ENCODE assay signal across 21 mouse cellular contexts in genomic region chr6:98385487-98385886, GRCm38 (mm10). TPM values are rescaled to one million over a fixed set of nuclear protein-coding genes. Genes with fewer than 3 reads are reported as not detected.
A peak's percentile ranks its signal among the peaks of the same experiment; 100 is the strongest.
DNase-seq lines count a peak whose midpoint lies in the region; ATAC-seq lines count a peak whose summit lies in the region.
"Had no signal": no experiment of that assay in that cellular context is flagged by ENCODE, and none has a peak within 500 bp of the region (broad histone marks: within the 10 kb centered on the region; RNA-seq: fewer than 3 reads in every experiment).

No protein-coding gene starts in this region.

- no peaks in the 10 kb centered on the region for H3K27me3 ChIP-seq in forebrain, embryonic 16.5 days (replicated peaks; ENCODE audit: control insufficient read depth, insufficient read depth, low read length)
- H3K27me3 ChIP-seq in midbrain, embryonic 15.5 days (replicated peaks) = no peaks in the 10 kb centered on the region
- H3K27me3 ChIP-seq: limb, embryonic 15.5 days; midbrain, embryonic 13.5 days had no signal

- WGBS in forebrain, embryonic 16.5 days = 58% methylated on average over 8 of the region's 8 CpGs
- 72% methylated on average over 8 of the region's 8 CpGs for WGBS in midbrain, embryonic 15.5 days

- peak; percentile 45 to 57 for DNase-seq in frontal cortex, postnatal 10 days (ENCODE audit: low spot score in 2 of 2)
- DNase-seq in layer of hippocampus, postnatal 25 days (ENCODE audit: extremely low spot score in 1 of 2, low spot score in 1 of 2) = peak; percentile 6 to 16
- DNase-seq in right cerebral cortex, adult 2 months (ENCODE audit: low spot score in 2 of 2) = peak; percentile 27 to 47
- DNase-seq in urinary bladder, postnatal 14 days (ENCODE audit: low spot score) = no peak
- DNase-seq in heart, adult 8-10 months (ENCODE audit: low spot score) = no peak
- DNase-seq in spleen, postnatal 36 days (ENCODE audit: low spot score in 2 of 2) = no peak
- DNase-seq: adrenal gland, postnatal 14 days; cerebellum, adult 9-11 months; embryo, embryonic 11 days; heart, adult 2 months; kidney, adult 8-10 months; lung, adult 18-20 months; thymus, postnatal 14 days had no signal

- H3K36me3 ChIP-seq in forebrain, embryonic 16.5 days (ENCODE audit: control insufficient read depth, insufficient read depth) = no peaks in the 10 kb centered on the region
- H3K36me3 ChIP-seq in midbrain, embryonic 15.5 days (replicated peaks) = no peaks in the 10 kb centered on the region
- H3K36me3 ChIP-seq: limb, embryonic 15.5 days; midbrain, embryonic 13.5 days had no signal

- H3K4me2 ChIP-seq in forebrain, embryonic 16.5 days (ENCODE audit: low read length) = no peak overlapping the region
- H3K4me2 ChIP-seq in midbrain, embryonic 15.5 days = no peak overlapping the region
- H3K4me2 ChIP-seq: limb, embryonic 15.5 days; midbrain, embryonic 13.5 days had no signal

- H3K27ac ChIP-seq in forebrain, embryonic 16.5 days (ENCODE audit: low read length) = peak overlapping the region; percentile 3
- no peak overlapping the region for H3K27ac ChIP-seq in midbrain, embryonic 15.5 days
- H3K27ac ChIP-seq: heart, adult 2 months; limb, embryonic 15.5 days; macrophage; midbrain, embryonic 13.5 days had no signal

- H3K9me3 ChIP-seq in forebrain, embryonic 16.5 days (ENCODE audit: control insufficient read depth, low read length) = no peaks in the 10 kb centered on the region
- H3K9me3 ChIP-seq in midbrain, embryonic 15.5 days = no peaks in the 10 kb centered on the region
- H3K9me3 ChIP-seq: limb, embryonic 15.5 days; midbrain, embryonic 13.5 days had no signal

- no peak overlapping the region for H3K4me3 ChIP-seq in forebrain, embryonic 16.5 days (replicated peaks; ENCODE audit: low read length)
- no peak overlapping the region for H3K4me3 ChIP-seq in midbrain, embryonic 15.5 days
- H3K4me3 ChIP-seq: heart, adult 2 months; limb, embryonic 15.5 days; midbrain, embryonic 13.5 days had no signal

- peak; percentile 75 for ATAC-seq in forebrain, embryonic 16.5 days
- no peak for ATAC-seq in midbrain, embryonic 15.5 days (replicated peaks)
- ATAC-seq: hindbrain, embryonic 16.5 days; midbrain, embryonic 13.5 days had no signal

- peaks cover 9% of the 10 kb centered on the region for H3K4me1 ChIP-seq in forebrain, embryonic 16.5 days (replicated peaks; ENCODE audit: control insufficient read depth, insufficient read depth, low read length)
- H3K4me1 ChIP-seq in midbrain, embryonic 15.5 days = no peaks in the 10 kb centered on the region
- H3K4me1 ChIP-seq: limb, embryonic 15.5 days had no signal

- H3K9ac ChIP-seq in forebrain, embryonic 16.5 days (replicated peaks; ENCODE audit: low read depth, low read length) = no peak overlapping the region
- H3K9ac ChIP-seq in midbrain, embryonic 15.5 days = no peak overlapping the region
- H3K9ac ChIP-seq: limb, embryonic 15.5 days; midbrain, embryonic 13.5 days had no signal

RNA-seq across cellular contexts. Expression of gene Gm765, which starts 42.9 kb away (rescaled TPM):
- polyA plus RNA-seq in forebrain, embryonic 16.5 days (2015; fragmentation: Nextera tagmentation; extraction: Ambion mirVana) = not detected in 2 replicates
- not detected for total RNA-seq in layer of hippocampus, postnatal 25 days (2021)
- polyA plus RNA-seq in midbrain, embryonic 15.5 days (2015; fragmentation: Nextera tagmentation; extraction: Ambion mirVana) = not detected in 2 replicates
- total RNA-seq in heart, adult 8-10 months (2022) = under 1 TPM in 2 of 4 experiments, not detected in 2; 0.08 to 0.13 TPM
- total RNA-seq: MEL had no signal
- polyA plus RNA-seq: heart, postnatal 0 days; macrophage had no signal

Comparison
In these comparisons a context has a peak if more than half of its experiments do, and no peak if none do; other contexts are left out.
1. DNase-seq: peak in frontal cortex, postnatal 10 days (2 of 2), layer of hippocampus, postnatal 25 days (2 of 2) and right cerebral cortex, adult 2 months (2 of 2); none in urinary bladder, postnatal 14 days (single experiment), heart, adult 8-10 months (single experiment) and spleen, postnatal 36 days (0 of 2).